Mouse (Mus musculus) left cerebral cortex, adult 18-20 months (tissue): ENCODE results near the gene Tas2r139. TPM values are rescaled to one million over a fixed set of nuclear protein-coding genes. Genes with fewer than 3 reads are reported as not detected.
"Not testable (repeated sequence)": the region's sequence is repeated elsewhere in the genome, so short reads cannot be mapped to it uniquely, and the experiment has no call there.

Experiments used
- DNase-seq, 2 experiments: peaks; one replicate each; pipeline ENCODE4 v3.0.0; 2021 to 2022; ENCODE audit warnings: low spot score in 2 of 2, mixed read lengths in 1 of 2
- long read RNA-seq, 2 experiments: library from polyadenylated mRNA; stranded (forward); transcript quantifications; one replicate each; pipeline ENCODE4 v2.0.0; 2021
- total RNA-seq, 2 experiments: library from RNA; stranded (reverse); gene quantifications; 2 replicates each; pipeline ENCODE4 v1.2.3; 2021

Gene Tas2r139
- total RNA-seq = not detected
- long read RNA-seq, experiment 1 = 0 reads
- long read RNA-seq, experiment 2 = 0 reads

DNA sequence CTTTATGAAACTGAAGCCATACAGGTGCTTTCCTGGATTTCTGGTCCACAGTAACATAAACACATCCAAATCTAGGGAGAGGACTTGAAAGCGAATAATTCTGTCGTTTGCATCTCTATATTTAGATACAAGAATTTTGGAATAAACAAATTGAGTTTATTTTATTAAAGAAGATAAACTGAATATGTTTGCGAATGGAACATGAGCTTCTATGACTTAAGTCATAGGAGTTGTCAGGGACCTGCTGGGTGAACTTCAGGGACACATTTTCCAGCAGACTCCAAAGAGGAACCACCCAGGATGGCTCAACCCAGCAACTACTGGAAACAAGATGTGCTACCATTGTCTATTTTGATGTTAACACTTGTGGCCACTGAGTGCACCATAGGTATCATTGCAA lies at the start of gene Tas2r139:
Tas2r139 (plus strand) TSS at position 301 of the 400 bp plus-strand sequence.
- DNase-seq = no peak

DNA sequence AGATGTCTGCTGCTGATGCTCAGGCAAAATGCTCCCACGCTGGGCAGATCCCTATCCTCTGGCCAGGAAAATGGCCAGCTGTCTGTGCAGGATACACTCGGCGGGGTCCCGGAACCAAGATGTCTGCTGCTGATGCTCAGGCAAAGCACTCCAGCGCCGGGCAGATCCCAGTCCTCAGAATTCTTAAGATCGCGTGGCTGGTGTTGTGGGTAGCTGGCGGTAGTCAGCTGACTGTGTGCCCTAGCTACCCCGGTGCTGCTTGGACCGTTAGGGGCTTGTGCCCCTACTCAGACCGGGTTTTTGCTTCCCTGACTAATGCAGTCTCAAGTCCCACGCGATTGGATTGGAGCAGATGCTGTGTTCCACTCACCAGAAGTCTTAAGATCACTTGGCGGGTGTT lies 10.4 kb downstream of the Tas2r139 start:
- DNase-seq = not testable (repeated sequence)

DNA sequence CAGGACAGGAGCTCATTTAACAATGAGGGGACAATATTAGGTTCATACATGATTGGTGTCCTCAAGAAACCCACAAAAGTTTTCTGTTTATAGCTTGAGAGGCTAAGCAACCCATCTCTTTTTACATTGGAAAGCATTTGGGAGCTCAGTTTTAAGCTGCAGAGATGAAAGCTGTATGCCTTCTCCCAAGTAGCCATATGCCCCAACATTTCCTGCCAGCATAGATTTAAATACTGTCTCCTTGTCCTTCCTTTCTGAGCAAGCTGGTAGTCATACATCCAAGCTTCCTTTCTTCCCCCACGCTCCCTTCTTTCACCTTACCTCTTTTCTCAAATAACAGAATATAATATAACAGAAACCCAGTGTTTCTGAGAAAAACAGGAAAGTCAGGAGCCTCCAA lies 41.7 kb downstream of the Tas2r139 start:
- DNase-seq = peak; percentile 30 to 36

DNA sequence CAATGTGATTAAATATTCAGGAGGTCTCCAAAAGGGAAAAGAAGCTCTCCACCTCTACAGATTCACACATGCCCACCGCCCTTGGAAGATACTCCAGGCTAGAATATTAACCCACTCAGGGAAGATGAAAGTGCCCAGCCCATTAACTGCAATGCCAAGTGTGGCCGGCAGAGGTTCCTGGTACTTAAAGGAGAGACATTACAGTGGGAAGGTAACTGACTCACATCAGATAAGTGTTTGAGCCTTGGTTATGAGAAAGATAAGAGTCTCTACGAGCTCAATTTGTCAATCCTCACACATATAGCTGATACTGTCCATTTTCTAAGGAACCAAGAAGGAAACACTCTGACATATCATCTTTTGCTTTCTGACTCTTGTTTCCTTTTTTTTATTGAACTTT lies 45.5 kb downstream of the Tas2r139 start:
- DNase-seq = no peak

Other genes with a start within 250 kb of the Tas2r139 start
- not detected for gene Sval1, start 189.3 kb upstream of the Tas2r139 start, total RNA-seq
- gene Sval3, start 172.8 kb upstream of the Tas2r139 start, total RNA-seq = not detected
- gene Sva, start 102.5 kb upstream of the Tas2r139 start, total RNA-seq = not detected
- not detected for gene Tas2r144, start 74.4 kb downstream of the Tas2r139 start, total RNA-seq
- gene Gstk1, start 105.0 kb downstream of the Tas2r139 start, total RNA-seq = 10 to 100 TPM; 11.0 to 14.9 TPM
- not detected for gene Tmem139, start 121.0 kb downstream of the Tas2r139 start, total RNA-seq
- gene Casp2, start 124.0 kb downstream of the Tas2r139 start, total RNA-seq = 10 to 100 TPM; 20.6 to 22.3 TPM
- gene Clcn1, start 145.7 kb downstream of the Tas2r139 start, total RNA-seq = 1 to 10 TPM; 3.8 to 4.0 TPM
- 100 to 1,000 TPM; 115 to 123 TPM for gene Fam131b, start 183.7 kb downstream of the Tas2r139 start, total RNA-seq
- gene Zyx, start 208.7 kb downstream of the Tas2r139 start, total RNA-seq = 10 to 100 TPM; 48.9 to 51.2 TPM
- gene Epha1, start 232.3 kb downstream of the Tas2r139 start, total RNA-seq = under 1 TPM in 1 of 2 experiments, not detected in 1; 0.23 TPM